Mouse (Mus musculus): ENCODE data around the gene Dag1.

DNA sequence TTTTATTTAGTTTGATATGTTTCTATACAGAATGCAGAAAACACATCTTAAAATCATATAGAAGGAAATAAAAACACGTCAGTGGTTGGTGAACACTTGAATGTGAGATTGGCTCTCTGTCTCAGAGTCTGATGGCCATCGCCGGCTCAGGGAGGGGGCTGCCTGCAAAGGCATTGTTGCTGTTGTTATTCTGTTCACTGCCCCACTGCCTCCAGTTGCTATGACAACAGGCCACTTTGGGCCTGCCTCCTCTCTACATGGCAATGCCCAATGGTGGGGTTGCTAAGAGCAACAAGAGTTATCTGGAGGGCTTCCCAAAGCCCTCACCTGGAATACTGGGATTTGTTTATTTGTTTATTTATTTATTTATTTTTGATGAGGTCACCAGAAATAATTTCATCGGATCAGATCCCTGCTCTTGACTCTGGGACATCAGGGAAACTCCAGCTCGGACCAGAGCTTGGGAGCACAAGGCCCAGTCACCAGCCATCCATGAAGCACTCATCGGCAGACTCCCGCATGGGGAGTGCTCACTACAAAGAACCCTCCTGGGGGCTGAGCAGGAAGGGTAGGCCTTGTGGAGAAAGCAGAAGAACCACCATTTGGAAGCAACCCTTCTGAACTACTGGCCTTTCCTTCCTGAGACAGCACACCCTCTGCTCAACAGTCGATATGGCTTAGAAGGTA, 58.7 kb downstream of the Dag1 start:
- no peak for TF ChIP-seq POLR2A (IDR thresholded peaks at IDR 0.05; ENCODE audit: extremely low read depth, insufficient read depth, low read length)
- TF ChIP-seq CTCF (IDR thresholded peaks at IDR 0.05; ENCODE audit: extremely low read depth, insufficient read depth, low read length) = no peak
